Mouse (Mus musculus) testis, postnatal 10 days (tissue): ENCODE data around the gene Nxph1.
A peak's percentile ranks its signal among the peaks of the same experiment; 100 is the strongest.

Experiments
- DNase-seq: peaks from one replicate; pipeline ENCODE4 v3.0.0; 2021; ENCODE audit warnings: low spot score

The Nxph1 gene

GRCm38 (mm10) chr6:8959810-8960209 is 11.6 kb downstream of the Nxph1 start:
- DNase-seq, result no peak

- DNase-seq, result no peak
These were observed 22.3 kb downstream of the Nxph1 start for GRCm38 (mm10) chr6:8970576-8970975.

GRCm38 (mm10) chr6:8979237-8979871 is 31.1 kb downstream of the Nxph1 start:
- no peak for DNase-seq

GRCm38 (mm10) chr6:8996301-8996943 is 48.2 kb downstream of the Nxph1 start:
- DNase-seq, result peak; percentile 47

- no peak for DNase-seq
These were observed 49.1 kb downstream of the Nxph1 start for GRCm38 (mm10) chr6:8997326-8997725.

GRCm38 (mm10) chr6:9002686-9003085 is 54.5 kb downstream of the Nxph1 start:
- no peak for DNase-seq

- no peak for DNase-seq
These were observed 78.4 kb downstream of the Nxph1 start for GRCm38 (mm10) chr6:9026631-9027030.

GRCm38 (mm10) chr6:9027146-9027545 is 78.9 kb downstream of the Nxph1 start:
- no peak for DNase-seq

GRCm38 (mm10) chr6:9028501-9028900 is 80.3 kb downstream of the Nxph1 start:
- DNase-seq, result no peak

- DNase-seq, result no peak
These were observed 91.1 kb downstream of the Nxph1 start for GRCm38 (mm10) chr6:9039286-9039685.

- DNase-seq, result no peak
These were observed 92.8 kb downstream of the Nxph1 start for GRCm38 (mm10) chr6:9040991-9041390.

- DNase-seq, result no peak
These were observed 94.2 kb downstream of the Nxph1 start for GRCm38 (mm10) chr6:9042391-9042790.

GRCm38 (mm10) chr6:9046815-9047214 is 98.6 kb downstream of the Nxph1 start:
- DNase-seq, result no peak

- no peak for DNase-seq
These were observed 113.3 kb downstream of the Nxph1 start for GRCm38 (mm10) chr6:9061261-9062105.

- no peak for DNase-seq
These were observed 118.2 kb downstream of the Nxph1 start for GRCm38 (mm10) chr6:9066435-9066834.

GRCm38 (mm10) chr6:9069913-9070312 is 121.7 kb downstream of the Nxph1 start:
- DNase-seq, result no peak

- DNase-seq, result no peak
These were observed 128.2 kb downstream of the Nxph1 start for GRCm38 (mm10) chr6:9076463-9076862.

GRCm38 (mm10) chr6:9077793-9078689 is 129.8 kb downstream of the Nxph1 start:
- no peak for DNase-seq

- DNase-seq, result no peak
These were observed 135.6 kb downstream of the Nxph1 start for GRCm38 (mm10) chr6:9083851-9084250.

- DNase-seq, result no peak
These were observed 149.1 kb downstream of the Nxph1 start for GRCm38 (mm10) chr6:9097345-9097744.

GRCm38 (mm10) chr6:9107366-9107765 is 159.1 kb downstream of the Nxph1 start:
- DNase-seq, result no peak

- DNase-seq, result no peak
These were observed 170.9 kb downstream of the Nxph1 start for GRCm38 (mm10) chr6:9119136-9119535.
